Mouse (Mus musculus): ENCODE results near the gene Pitpnm3. TPM values are rescaled to one million over a fixed set of nuclear protein-coding genes. Genes with fewer than 3 reads are reported as not detected.
A peak's percentile ranks its signal among the peaks of the same experiment; 100 is the strongest.

Pitpnm3 gene
- polyA plus RNA-seq, 1 experiment from 2014 or later: 0.50 TPM

- Histone ChIP-seq H3K36me3 (no peaks in the 10 kb centered on the region), H3K4me2 (replicated peaks) (no peak overlapping the region), H3K4me1 (replicated peaks) (no peaks in the 10 kb centered on the region), H3K27ac (no peak overlapping the region), H3K4me3 (replicated peaks) (no peak overlapping the region), H3K9ac (no peak overlapping the region), H3K27me3 (replicated peaks) (no peaks in the 10 kb centered on the region), H3K9me3 (no peaks in the 10 kb centered on the region)
- WGBS: 72% methylated on average over 6 of the region's 6 CpGs
- ATAC-seq: no peak
These were observed 112.8 kb downstream of the Pitpnm3 start for GRCm38 (mm10) chr11:72022827-72023226.

- Histone ChIP-seq H3K9ac (no peak overlapping the region), H3K4me1 (replicated peaks) (no peaks in the 10 kb centered on the region), H3K27ac (no peak overlapping the region), H3K4me3 (replicated peaks) (no peak overlapping the region), H3K27me3 (replicated peaks) (no peaks in the 10 kb centered on the region), H3K36me3 (no peaks in the 10 kb centered on the region), H3K4me2 (replicated peaks) (no peak overlapping the region), H3K9me3 (no peaks in the 10 kb centered on the region)
- WGBS: 63% methylated on average over 4 of the region's 4 CpGs
- no peak for ATAC-seq
These were observed 114.6 kb downstream of the Pitpnm3 start for GRCm38 (mm10) chr11:72021015-72021414.

- 67% methylated on average over 9 of the region's 9 CpGs for WGBS
- Histone ChIP-seq H3K4me1 (replicated peaks) (no peaks in the 10 kb centered on the region), H3K4me3 (replicated peaks) (no peak overlapping the region), H3K9ac (no peak overlapping the region), H3K4me2 (replicated peaks) (no peak overlapping the region), H3K9me3 (no peaks in the 10 kb centered on the region), H3K36me3 (no peaks in the 10 kb centered on the region), H3K27me3 (replicated peaks) (no peaks in the 10 kb centered on the region), H3K27ac (no peak overlapping the region)
- no peak for ATAC-seq
These were observed 118.4 kb downstream of the Pitpnm3 start for GRCm38 (mm10) chr11:72017253-72017601.

- no peak for ATAC-seq
- Histone ChIP-seq H3K27me3 (replicated peaks) (no peaks in the 10 kb centered on the region), H3K36me3 (no peaks in the 10 kb centered on the region), H3K9me3 (no peaks in the 10 kb centered on the region), H3K4me1 (replicated peaks) (no peaks in the 10 kb centered on the region), H3K4me3 (replicated peaks) (no peak overlapping the region), H3K27ac (no peak overlapping the region), H3K4me2 (replicated peaks) (no peak overlapping the region), H3K9ac (no peak overlapping the region)
- WGBS: 82% methylated on average over 13 of the region's 13 CpGs
These were observed 118.9 kb downstream of the Pitpnm3 start for GRCm38 (mm10) chr11:72016518-72017252.

- 80% methylated on average over 4 of the region's 4 CpGs for WGBS
- Histone ChIP-seq H3K4me1 (replicated peaks) (0 out of 2 replicates have a peak, but pooled peaks cover 7% of the 10 kb centered on the region), H3K9me3 (no peaks in the 10 kb centered on the region), H3K9ac (no peak overlapping the region), H3K4me2 (replicated peaks) (no peak overlapping the region), H3K27me3 (replicated peaks) (no peaks in the 10 kb centered on the region), H3K27ac (no peak overlapping the region), H3K36me3 (no peaks in the 10 kb centered on the region), H3K4me3 (replicated peaks) (no peak overlapping the region)
- ATAC-seq: no peak
These were observed 120.9 kb downstream of the Pitpnm3 start for GRCm38 (mm10) chr11:72014674-72015073.

GRCm38 (mm10) chr11:72011955-72012354, 123.6 kb downstream of the Pitpnm3 start:
- 75% methylated on average over 1 of the region's 1 CpGs for WGBS
- H3K4me3 ChIP-seq (replicated peaks): no peak overlapping the region
- ATAC-seq: no peak
- H3K36me3 ChIP-seq: no peaks in the 10 kb centered on the region
- no peak overlapping the region for H3K27ac ChIP-seq
- no peaks in the 10 kb centered on the region for H3K27me3 ChIP-seq (replicated peaks)
- no peak overlapping the region for H3K9ac ChIP-seq
- no peak overlapping the region for H3K4me2 ChIP-seq (replicated peaks)
- 0 out of 2 replicates have a peak, but pooled peaks cover 7% of the 10 kb centered on the region for H3K4me1 ChIP-seq (replicated peaks)
- no peaks in the 10 kb centered on the region for H3K9me3 ChIP-seq

- Histone ChIP-seq H3K9me3 (no peaks in the 10 kb centered on the region), H3K4me3 (replicated peaks) (no peak overlapping the region), H3K27ac (no peak overlapping the region), H3K9ac (no peak overlapping the region), H3K27me3 (replicated peaks) (no peaks in the 10 kb centered on the region), H3K4me2 (replicated peaks) (no peak overlapping the region), H3K36me3 (no peaks in the 10 kb centered on the region), H3K4me1 (replicated peaks) (0 out of 2 replicates have a peak, but pooled peaks cover 7% of the 10 kb centered on the region)
- 0 out of 2 replicates have a peak, but pooled peaks have one; percentile 53 for ATAC-seq
- 35% methylated on average over 9 of the region's 9 CpGs for WGBS
These were observed 124.4 kb downstream of the Pitpnm3 start for GRCm38 (mm10) chr11:72010940-72011722.

GRCm38 (mm10) chr11:72010367-72010766, 125.2 kb downstream of the Pitpnm3 start:
- H3K9me3 ChIP-seq: no peaks in the 10 kb centered on the region
- no peak overlapping the region for H3K4me2 ChIP-seq (replicated peaks)
- ATAC-seq: peak; percentile 15; the same call in 1 of the 2 replicates
- WGBS: 23% methylated on average over 5 of the region's 5 CpGs
- no peak overlapping the region for H3K27ac ChIP-seq
- no peak overlapping the region for H3K9ac ChIP-seq
- no peaks in the 10 kb centered on the region for H3K27me3 ChIP-seq (replicated peaks)
- no peak overlapping the region for H3K4me3 ChIP-seq (replicated peaks)
- 0 out of 2 replicates have a peak, but pooled peaks cover 7% of the 10 kb centered on the region for H3K4me1 ChIP-seq (replicated peaks)
- H3K36me3 ChIP-seq: no peaks in the 10 kb centered on the region

- Histone ChIP-seq H3K27me3 (replicated peaks) (no peaks in the 10 kb centered on the region), H3K36me3 (no peaks in the 10 kb centered on the region), H3K9ac (no peak overlapping the region), H3K4me2 (replicated peaks) (no peak overlapping the region), H3K4me1 (replicated peaks) (no peaks in the 10 kb centered on the region), H3K4me3 (replicated peaks) (no peak overlapping the region), H3K27ac (no peak overlapping the region), H3K9me3 (no peaks in the 10 kb centered on the region)
- ATAC-seq: no peak
- WGBS: 81% methylated on average over 6 of the region's 6 CpGs
These were observed 130.0 kb downstream of the Pitpnm3 start for GRCm38 (mm10) chr11:72005547-72005946.

- H3K27me3 ChIP-seq (replicated peaks): no peaks in the 10 kb centered on the region
- H3K9ac ChIP-seq: no peak overlapping the region
- 47% methylated on average over 9 of the region's 9 CpGs for WGBS
- H3K4me3 ChIP-seq (replicated peaks): no peak overlapping the region
- H3K4me1 ChIP-seq (replicated peaks): no peaks in the 10 kb centered on the region
- H3K36me3 ChIP-seq: no peaks in the 10 kb centered on the region
- H3K9me3 ChIP-seq: no peaks in the 10 kb centered on the region
- no peak overlapping the region for H3K4me2 ChIP-seq (replicated peaks)
- ATAC-seq: no peak
- no peak overlapping the region for H3K27ac ChIP-seq
These were observed 132.4 kb downstream of the Pitpnm3 start for GRCm38 (mm10) chr11:72003171-72003570.

- H3K4me1 ChIP-seq (replicated peaks): no peaks in the 10 kb centered on the region
- ATAC-seq: no peak
- no peaks in the 10 kb centered on the region for H3K36me3 ChIP-seq
- no peak overlapping the region for H3K9ac ChIP-seq
- H3K27ac ChIP-seq: no peak overlapping the region
- no peak overlapping the region for H3K4me2 ChIP-seq (replicated peaks)
- no peaks in the 10 kb centered on the region for H3K9me3 ChIP-seq
- H3K27me3 ChIP-seq (replicated peaks): no peaks in the 10 kb centered on the region
- WGBS: 49% methylated on average over 13 of the region's 13 CpGs
- H3K4me3 ChIP-seq (replicated peaks): no peak overlapping the region
These were observed 133.3 kb downstream of the Pitpnm3 start for GRCm38 (mm10) chr11:72002138-72002853.

GRCm38 (mm10) chr11:72000194-72000593, 135.4 kb downstream of the Pitpnm3 start:
- Histone ChIP-seq H3K27ac (no peak overlapping the region), H3K9me3 (no peaks in the 10 kb centered on the region), H3K4me2 (replicated peaks) (no peak overlapping the region), H3K4me3 (replicated peaks) (no peak overlapping the region), H3K9ac (no peak overlapping the region), H3K27me3 (replicated peaks) (no peaks in the 10 kb centered on the region), H3K4me1 (replicated peaks) (0 out of 2 replicates have a peak, but pooled peaks cover 5% of the 10 kb centered on the region), H3K36me3 (no peaks in the 10 kb centered on the region)
- no peak for ATAC-seq
- 86% methylated on average over 6 of the region's 6 CpGs for WGBS

Measured in intestine, embryonic 15.5 days (tissue).